Mouse (Mus musculus) forebrain, embryonic 16.5 days (tissue): ENCODE results near the gene Ice2. TPM values are rescaled to one million over a fixed set of nuclear protein-coding genes. Genes with fewer than 3 reads are reported as not detected.

Source experiments
- ATAC-seq: fragments of 200-750 bp; cut with Nextera tagmentation; 2 replicates; pipeline ENCODE4 v1.8.0; 2017; ENCODE audit warnings: mild to moderate bottlenecking, moderate library complexity
- H3K27ac ChIP-seq: fragments of 300-500 bp; sonication (generic); 2 replicates; pipeline ENCODE4 v1.5.1; 2014; ENCODE audit warnings: low read length, control low read depth
- H3K27me3 ChIP-seq: fragments of 300-500 bp; sonication (generic); replicated peaks from 2 replicates; pipeline ENCODE4 v1.6.1; 2014; ENCODE audit warnings: low read length; ENCODE audit not compliant: control insufficient read depth, insufficient read depth
- H3K36me3 ChIP-seq: fragments of 300-500 bp; sonication (generic); 2 replicates; pipeline ENCODE4 v1.6.1; 2014; ENCODE audit not compliant: control insufficient read depth, insufficient read depth
- H3K4me1 ChIP-seq: fragments of 300-500 bp; sonication (generic); replicated peaks from 2 replicates; pipeline ENCODE4 v1.6.1; 2014; ENCODE audit warnings: low read length; ENCODE audit not compliant: control insufficient read depth, insufficient read depth
- H3K4me2 ChIP-seq: fragments of 300-500 bp; sonication (generic); 2 replicates; pipeline ENCODE4 v1.6.1; 2014; ENCODE audit warnings: mild to moderate bottlenecking, low read length, control low read depth
- H3K4me3 ChIP-seq: fragments of 300-500 bp; sonication (generic); replicated peaks from 2 replicates; pipeline ENCODE4 v1.5.1; 2014; ENCODE audit warnings: mild to moderate bottlenecking, low read length, control low read depth
- H3K9ac ChIP-seq: fragments of 300-500 bp; sonication (generic); replicated peaks from 2 replicates; pipeline ENCODE4 v1.6.1; 2014; ENCODE audit warnings: low read depth, low read length, control low read depth
- H3K9me3 ChIP-seq: fragments of 300-500 bp; sonication (generic); 2 replicates; pipeline ENCODE4 v1.6.1; 2016; ENCODE audit warnings: low read length; ENCODE audit not compliant: control insufficient read depth
- WGBS: fragments of 180-500 bp; shearing (Covaris S2); extraction: QIAGEN DNeasy Blood & Tissue Kit; methylation state at CpG from one replicate; pipeline ENCODE4 v1.1.7; 2014; 5-methylcytosine and 5-hydroxymethylcytosine counted together
- polyA plus RNA-seq: library from polyadenylated mRNA; unstranded; fragments of >200 nt; fragmentation: Nextera tagmentation; extraction: Ambion mirVana; gene quantifications from 2 replicates; pipeline ENCODE4 v1.2.1, GENCODE M21; 2015

The Ice2 gene
- polyA plus RNA-seq, 1 experiment from 2014 or later: 14.1 TPM

GRCm38 (mm10) chr9:69387296-69387695, 10.4 kb upstream of the Ice2 start:
- 92% methylated on average over 4 of the region's 4 CpGs for WGBS
- no peak for ATAC-seq
- no peaks in the 10 kb centered on the region for H3K36me3 ChIP-seq

GRCm38 (mm10) chr9:69390631-69391030, 7.1 kb upstream of the Ice2 start:
- no peaks in the 10 kb centered on the region for H3K9me3 ChIP-seq
- no peak for ATAC-seq
- H3K4me2 ChIP-seq: no peak overlapping the region
- no peak overlapping the region for H3K4me3 ChIP-seq
- H3K36me3 ChIP-seq: no peaks in the 10 kb centered on the region
- no peak overlapping the region for H3K9ac ChIP-seq
- H3K27ac ChIP-seq: no peak overlapping the region
- no peaks in the 10 kb centered on the region for H3K4me1 ChIP-seq
- 70% methylated on average over 4 of the region's 4 CpGs for WGBS
- H3K27me3 ChIP-seq: no peaks in the 10 kb centered on the region

More at GRCm38 (mm10) chr9:69387296-69387695, 10.4 kb upstream of the Ice2 start:
- Histone ChIP-seq H3K4me1 (no peaks in the 10 kb centered on the region), H3K27ac (no peak overlapping the region), H3K9ac (no peak overlapping the region), H3K27me3 (no peaks in the 10 kb centered on the region), H3K9me3 (no peaks in the 10 kb centered on the region), H3K4me2 (no peak overlapping the region), H3K4me3 (no peak overlapping the region)

GRCm38 (mm10) chr9:69394234-69394633, 3.5 kb upstream of the Ice2 start:
- H3K36me3 ChIP-seq: no peaks in the 10 kb centered on the region
- no peak for ATAC-seq
- no peak overlapping the region for H3K4me3 ChIP-seq
- no peaks in the 10 kb centered on the region for H3K27me3 ChIP-seq
- no peaks in the 10 kb centered on the region for H3K9me3 ChIP-seq
- H3K27ac ChIP-seq: no peak overlapping the region
- WGBS: 98% methylated on average over 5 of the region's 5 CpGs
- H3K4me1 ChIP-seq: peaks cover 11% of the 10 kb centered on the region
- H3K9ac ChIP-seq: no peak overlapping the region
- H3K4me2 ChIP-seq: no peak overlapping the region

- Histone ChIP-seq H3K27me3 (no peaks in the 10 kb centered on the region), H3K27ac (peak overlapping the region; percentile 91; the same call in 1 of the 2 replicates), H3K4me2 (peak overlapping the region; percentile 79), H3K4me3 (peak overlapping the region; percentile 90), H3K9me3 (no peaks in the 10 kb centered on the region), H3K36me3 (no peaks in the 10 kb centered on the region), H3K4me1 (peaks cover 11% of the 10 kb centered on the region), H3K9ac (peak overlapping the region; percentile 94)
- peak; percentile 46 for ATAC-seq
- 61% methylated on average over 2 of the region's 2 CpGs for WGBS
Measured at GRCm38 (mm10) chr9:69397432-69397759, 310 bp upstream of the Ice2 start.

GRCm38 (mm10) chr9:69398453-69398850, 746 bp downstream of the Ice2 start:
- peaks cover 11% of the 10 kb centered on the region for H3K4me1 ChIP-seq
- H3K27me3 ChIP-seq: no peaks in the 10 kb centered on the region
- no peaks in the 10 kb centered on the region for H3K36me3 ChIP-seq
- peak overlapping the region; percentile 79 for H3K4me2 ChIP-seq
- no peaks in the 10 kb centered on the region for H3K9me3 ChIP-seq
- ATAC-seq: peak; percentile 26
- peak overlapping the region; percentile 90 for H3K4me3 ChIP-seq
- H3K27ac ChIP-seq: peak overlapping the region; percentile 91
- 21% methylated on average over 10 of the region's 10 CpGs for WGBS
- peak overlapping the region; percentile 94 for H3K9ac ChIP-seq

GRCm38 (mm10) chr9:69404671-69405070, 7.0 kb downstream of the Ice2 start:
- H3K4me1 ChIP-seq: no peaks in the 10 kb centered on the region; the same call in 1 of the 2 replicates
- 54% methylated on average over 6 of the region's 6 CpGs for WGBS
- H3K9ac ChIP-seq: no peak overlapping the region
- H3K9me3 ChIP-seq: no peaks in the 10 kb centered on the region
- H3K27me3 ChIP-seq: no peaks in the 10 kb centered on the region
- H3K27ac ChIP-seq: no peak overlapping the region
- H3K36me3 ChIP-seq: no peaks in the 10 kb centered on the region
- ATAC-seq: no peak
- H3K4me2 ChIP-seq: no peak overlapping the region
- H3K4me3 ChIP-seq: no peak overlapping the region

GRCm38 (mm10) chr9:69419476-69419875, 21.8 kb downstream of the Ice2 start:
- H3K36me3 ChIP-seq: peaks cover 9% of the 10 kb centered on the region
- 88% methylated on average over 1 of the region's 1 CpGs for WGBS
- ATAC-seq: no peak
- H3K27ac ChIP-seq: no peak overlapping the region
- no peaks in the 10 kb centered on the region for H3K4me1 ChIP-seq
- no peak overlapping the region for H3K4me3 ChIP-seq
- H3K9me3 ChIP-seq: no peaks in the 10 kb centered on the region
- no peak overlapping the region for H3K9ac ChIP-seq
- no peak overlapping the region for H3K4me2 ChIP-seq
- no peaks in the 10 kb centered on the region for H3K27me3 ChIP-seq

- no peak overlapping the region for H3K27ac ChIP-seq
- H3K9me3 ChIP-seq: no peaks in the 10 kb centered on the region
- no peak overlapping the region for H3K4me2 ChIP-seq
- no peak overlapping the region for H3K9ac ChIP-seq
- no peak for ATAC-seq
- H3K36me3 ChIP-seq: peaks cover 3% of the 10 kb centered on the region
- H3K27me3 ChIP-seq: no peaks in the 10 kb centered on the region
- 82% methylated on average over 3 of the region's 3 CpGs for WGBS
- no peak overlapping the region for H3K4me3 ChIP-seq
- peaks cover 5% of the 10 kb centered on the region; the same call in 1 of the 2 replicates for H3K4me1 ChIP-seq
Measured at GRCm38 (mm10) chr9:69430531-69430930, 32.8 kb downstream of the Ice2 start.

- Histone ChIP-seq H3K4me2 (no peak overlapping the region), H3K9ac (no peak overlapping the region), H3K27ac (no peak overlapping the region), H3K27me3 (no peaks in the 10 kb centered on the region), H3K36me3 (peaks cover 3% of the 10 kb centered on the region; the same call in 1 of the 2 replicates), H3K4me3 (no peak overlapping the region), H3K9me3 (no peaks in the 10 kb centered on the region), H3K4me1 (peaks cover 5% of the 10 kb centered on the region; the same call in 1 of the 2 replicates)
- WGBS: 23% methylated on average over 6 of the region's 6 CpGs
- peak; percentile 52; the same call in 1 of the 2 replicates for ATAC-seq
Measured at GRCm38 (mm10) chr9:69431863-69432555, 34.3 kb downstream of the Ice2 start.
